Mouse (Mus musculus) WW6 (cell line): ENCODE data around the gene Gm10840.
"Not testable (repeated sequence)": the region's sequence is repeated elsewhere in the genome, so short reads cannot be mapped to it uniquely, and the experiment has no call there.

Source experiments
- DNase-seq: peaks from one replicate; pipeline ENCODE4 v3.0.0-alpha.2; 2013; ENCODE audit warnings: low read depth, low spot score

The Gm10840 gene

GRCm38 (mm10) chr11:106195341-106195740, 34.7 kb downstream of the Gm10840 start:
- DNase-seq: no peak

GRCm38 (mm10) chr11:106198277-106198676, 37.6 kb downstream of the Gm10840 start:
- DNase-seq: no peak

DNA sequence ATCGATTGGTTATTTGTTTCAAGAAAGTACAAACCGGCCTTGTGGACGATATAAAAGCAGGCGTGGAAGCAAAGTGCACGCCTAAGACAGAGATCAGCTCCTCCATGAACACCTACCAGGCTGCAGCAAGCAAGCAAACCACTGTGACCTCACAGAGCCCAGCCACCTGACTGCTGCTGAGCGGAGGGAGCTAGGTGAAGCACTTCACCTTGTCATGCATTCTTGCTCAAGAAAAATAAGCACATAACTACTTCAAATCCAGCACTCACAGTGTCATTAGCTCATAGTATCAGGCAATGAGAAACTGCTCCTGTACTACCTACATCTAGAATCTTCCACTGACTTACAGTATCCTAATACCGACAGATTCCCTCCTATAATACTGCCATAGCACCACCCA, 39.3 kb downstream of the Gm10840 start:
- not testable (repeated sequence) for DNase-seq

- no peak for DNase-seq
Observed at GRCm38 (mm10) chr11:106200756-106201155, 40.1 kb downstream of the Gm10840 start.

- DNase-seq: no peak
Observed at GRCm38 (mm10) chr11:106201337-106202122, 40.9 kb downstream of the Gm10840 start.

DNA sequence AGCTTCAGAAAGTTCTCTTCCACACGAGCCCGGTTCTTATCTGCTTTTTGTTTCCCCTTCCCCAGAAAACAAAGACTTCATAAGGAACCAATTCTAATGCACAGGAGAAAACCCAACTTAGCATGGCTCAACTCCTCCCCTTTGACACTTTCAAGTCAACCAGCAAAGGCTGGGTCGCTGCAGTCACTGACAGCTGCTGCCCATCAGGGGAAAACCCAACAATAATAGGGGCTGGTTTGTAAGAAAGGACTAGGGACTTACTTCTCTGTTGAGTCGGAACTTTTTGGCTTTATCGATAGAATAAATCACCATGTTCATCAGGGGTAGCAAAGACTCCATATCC, 41.4 kb downstream of the Gm10840 start, which contains the start of gene Strada:
Gene Strada (minus strand): TSS at position 46 of the 343 bp plus-strand sequence.
- no peak for DNase-seq
